In the genomic region with DNA sequence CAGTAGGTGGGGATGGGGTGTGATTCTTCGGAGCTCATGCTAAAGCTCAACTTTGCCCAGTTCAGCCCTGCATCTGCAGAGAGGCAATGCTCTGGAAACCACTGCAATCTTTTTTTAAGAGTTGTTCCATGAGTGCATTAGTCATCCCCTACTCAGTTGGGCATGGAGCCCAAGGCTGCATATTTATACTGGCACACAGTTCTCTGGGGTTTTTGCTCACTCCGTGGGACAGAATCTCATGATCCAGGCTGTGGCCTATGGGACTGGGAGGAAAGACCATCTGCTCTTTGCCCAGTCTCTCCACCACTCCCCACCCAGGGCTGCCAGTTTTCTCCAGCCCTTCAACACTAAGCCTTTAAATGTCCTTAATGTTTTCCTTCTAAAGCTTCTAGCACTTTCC, we compare ENCODE assay signal across 10 mouse cellular contexts. TPM values are rescaled to one million over a fixed set of nuclear protein-coding genes. Genes with fewer than 3 reads are reported as not detected.
DNase-seq lines count a peak whose midpoint lies in the region; ATAC-seq lines count a peak whose summit lies in the region.
"Had no signal": no experiment of that assay in that cellular context is flagged by ENCODE, and none has a peak within 500 bp of the region (broad histone marks: within the 10 kb centered on the region; RNA-seq: fewer than 3 reads in every experiment).

No protein-coding gene starts in this region.

- intact Hi-C loops in left cerebral cortex, postnatal 36 days (cut with DNase I), result loop anchor here (5.0 kb wide), 1 partner anchor 97 kb away; no protein-coding TSS in a partner anchor

- no peak for ATAC-seq in inflammation-experienced regulatory T-cells, adult 6 months
- ATAC-seq: forebrain, embryonic 16.5 days had no signal

- DNase-seq in right cerebral cortex, adult 18-20 months, result peak; percentile 77
- no peak for DNase-seq in right cerebral cortex, postnatal 4 days
- peak; percentile 35 for DNase-seq in gastrocnemius, adult 18-20 months (ENCODE audit: low spot score)
- DNase-seq in left cerebral cortex, postnatal 36 days (ENCODE audit: low spot score in 2 of 2), result peak; percentile 61 to 67
- peak; percentile 28 for DNase-seq in testis, postnatal 14 days (ENCODE audit: low spot score)
- DNase-seq in cerebellum, postnatal 25 days, result no peak
- DNase-seq in retina, postnatal 1 day, result no peak
- DNase-seq: liver, embryonic 13.5 days had no signal

RNA-seq across cellular contexts. Expression of a gene that starts 40.0 kb away (rescaled TPM):
- 1 to 10 TPM; 2.6 to 3.3 TPM for total RNA-seq in gastrocnemius, adult 18-20 months (2021)
- total RNA-seq in left cerebral cortex, postnatal 36 days (2021), result 10 to 100 TPM; 28.6 to 28.8 TPM
- polyA plus RNA-seq in inflammation-experienced regulatory T-cells, adult 6 months (2017; shearing (Covaris generic)), result 10 to 100 TPM; 13.8 to 24.5 (median 15.9) TPM

RNA-seq across cellular contexts. Expression of a gene that starts 59.1 kb away (rescaled TPM):
- not detected for total RNA-seq in gastrocnemius, adult 18-20 months (2021)
- total RNA-seq in left cerebral cortex, postnatal 36 days (2021), result under 1 TPM; 0.29 to 0.39 TPM
- polyA plus RNA-seq in inflammation-experienced regulatory T-cells, adult 6 months (2017; shearing (Covaris generic)), result not detected

Comparison
In these comparisons a context has a peak if more than half of its experiments do, and no peak if none do; other contexts are left out.
1. DNase-seq: peak in right cerebral cortex, adult 18-20 months (single experiment), gastrocnemius, adult 18-20 months (single experiment), left cerebral cortex, postnatal 36 days (2 of 2) and testis, postnatal 14 days (single experiment); none in right cerebral cortex, postnatal 4 days (single experiment), cerebellum, postnatal 25 days (0 of 2) and retina, postnatal 1 day (single experiment).
2. RNA of a gene that starts 40.0 kb away (total RNA-seq): 28.6 to 28.8 TPM in left cerebral cortex, postnatal 36 days; 2.6 to 3.3 TPM in gastrocnemius, adult 18-20 months; every median in the first group is over 4 times any median in the second.